Mouse (Mus musculus) frontal cortex, postnatal 10 days (tissue): ENCODE results near the gene Pak2.
"Not testable (repeated sequence)": the region's sequence is repeated elsewhere in the genome, so short reads cannot be mapped to it uniquely, and the experiment has no call there.

Experiments used
- DNase-seq, 2 experiments: peaks; one replicate each; pipeline ENCODE4 v3.0.0; 2022; ENCODE audit warnings: low spot score in 2 of 2, mixed read lengths in 1 of 2

The Pak2 gene

GRCm38 (mm10) chr16:32078991-32079511 lies at the start of gene Pak2:
Gene Pak2 (minus strand): TSS chr16:32079342.
- DNase-seq: peak; percentile 58 to 77

DNA sequence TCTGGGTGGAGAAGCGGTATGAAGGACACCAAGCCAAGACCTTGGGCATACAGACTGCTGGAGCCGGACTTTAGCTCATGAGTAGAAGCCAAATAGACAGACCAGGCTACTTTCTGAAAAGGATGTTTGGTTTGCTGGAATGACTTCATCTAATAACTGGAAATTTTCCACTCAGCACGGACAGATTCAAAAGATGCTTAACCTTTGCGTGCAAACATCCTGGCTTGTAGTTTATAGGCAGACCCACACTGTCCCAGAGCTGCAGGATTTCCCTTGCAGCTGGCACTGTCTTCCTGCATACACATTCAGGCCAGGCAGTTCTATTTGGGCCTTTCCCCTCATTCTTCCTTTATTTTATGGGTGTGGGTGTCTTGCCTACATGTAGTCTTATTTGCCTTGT lies 47.9 kb upstream of the Pak2 start:
- DNase-seq: no peak

DNA sequence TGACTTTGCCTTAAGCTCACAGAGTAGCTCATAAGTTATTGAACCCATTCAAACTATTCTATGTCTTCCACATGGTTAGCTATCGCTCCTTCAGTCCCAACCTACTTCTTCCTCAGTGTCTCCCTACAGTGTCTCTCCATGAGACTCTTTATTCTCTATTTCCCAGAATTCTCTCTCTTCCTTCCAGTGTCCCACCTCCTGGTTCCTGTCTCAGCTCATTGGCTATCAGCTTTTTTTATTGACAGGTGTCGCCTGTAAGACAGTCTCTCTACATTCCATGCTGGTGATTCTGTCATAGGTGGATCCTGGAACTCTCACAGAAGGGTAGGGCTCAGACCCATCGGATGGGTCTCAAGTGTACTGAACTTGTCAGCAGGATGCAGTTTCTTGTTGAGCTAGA lies 46.2 kb upstream of the Pak2 start:
- DNase-seq: no peak

GRCm38 (mm10) chr16:32124444-32125335 lies 45.5 kb upstream of the Pak2 start:
- no peak for DNase-seq

DNA sequence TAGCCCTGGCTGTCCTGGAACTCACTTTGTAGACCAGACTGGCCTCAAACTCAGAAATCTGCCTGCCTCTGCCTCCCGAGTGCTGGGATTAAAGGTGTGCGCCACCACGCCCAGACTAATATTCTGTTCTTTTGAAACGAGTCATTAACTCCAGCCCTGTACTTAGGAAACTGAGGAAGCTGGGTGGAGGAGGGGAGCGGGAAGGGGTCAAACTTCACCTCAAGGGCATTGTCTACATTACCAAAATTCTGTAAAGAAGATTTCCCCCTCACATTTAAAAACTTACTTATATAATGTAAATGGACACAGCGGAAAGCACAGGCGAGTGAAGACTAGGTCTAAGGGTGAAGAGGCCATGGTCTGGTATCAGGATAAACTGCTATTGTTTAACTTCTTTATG lies 44.9 kb upstream of the Pak2 start:
- DNase-seq: no peak

DNA sequence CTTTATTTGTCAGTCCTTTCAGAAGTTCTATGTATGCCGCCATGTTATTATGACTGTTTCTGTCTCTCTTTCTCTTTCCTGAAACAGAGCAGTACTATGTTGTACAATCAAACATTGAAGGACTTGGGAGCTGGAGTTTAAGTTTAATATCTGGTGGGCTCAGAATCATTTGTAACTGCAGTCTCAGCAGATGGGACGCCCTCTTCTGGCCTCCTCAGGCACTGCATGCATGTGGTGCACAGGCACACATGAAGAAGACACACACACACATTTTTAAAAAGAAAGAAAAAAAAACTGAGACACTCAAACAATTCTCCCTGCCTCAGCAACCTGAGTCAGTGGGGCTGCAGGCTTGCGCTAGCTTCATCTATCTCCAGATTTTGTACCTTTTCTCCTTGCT lies 41.3 kb upstream of the Pak2 start:
- no peak for DNase-seq

DNA sequence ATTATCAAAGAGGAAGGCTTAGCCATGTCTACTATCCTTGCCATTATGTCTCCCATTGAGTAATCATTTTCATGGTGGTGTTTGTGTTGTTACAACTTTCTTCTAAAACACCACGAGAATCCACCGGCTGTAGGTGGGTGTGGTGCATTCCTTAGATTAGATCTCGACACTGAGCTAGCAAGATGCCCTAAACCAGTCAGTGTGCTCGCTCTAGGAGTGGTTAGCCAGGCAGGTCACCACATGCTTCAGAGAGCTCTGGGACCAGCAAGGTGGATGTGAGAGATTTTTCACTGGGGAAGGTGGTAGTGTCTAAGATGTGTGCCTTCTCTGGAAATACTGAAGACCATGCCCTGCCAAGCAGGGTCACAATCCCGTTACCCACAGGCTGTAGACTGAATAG lies 37.0 kb upstream of the Pak2 start:
- DNase-seq: no peak

DNA sequence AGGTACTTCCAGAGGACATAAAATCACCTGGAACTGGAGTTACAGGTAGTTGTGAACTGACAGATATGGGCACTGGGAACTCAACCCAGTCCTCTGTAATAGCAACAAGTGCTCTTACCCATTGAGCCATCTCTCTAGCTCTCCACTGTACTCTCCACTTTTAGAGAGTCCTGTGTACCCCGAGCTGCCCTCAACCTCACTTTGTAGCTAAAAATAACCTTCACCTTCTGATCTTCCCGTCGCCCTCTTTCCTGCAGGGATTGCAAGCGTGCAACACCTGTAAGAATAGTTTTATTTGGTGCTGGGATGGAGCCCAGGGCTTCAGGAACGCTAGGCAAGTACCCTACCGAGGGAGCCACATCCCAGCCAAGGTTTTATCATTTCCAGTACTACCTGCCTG lies 36.6 kb upstream of the Pak2 start:
- no peak for DNase-seq

- peak; percentile 49 to 78 for DNase-seq
Observed at GRCm38 (mm10) chr16:32114968-32115695, 36.0 kb upstream of the Pak2 start.

- no peak for DNase-seq
Observed at GRCm38 (mm10) chr16:32114406-32114805, 35.3 kb upstream of the Pak2 start.

GRCm38 (mm10) chr16:32113541-32114218 lies 34.5 kb upstream of the Pak2 start:
- peak; percentile 50 to 56 for DNase-seq

GRCm38 (mm10) chr16:32110951-32111699 lies 32.0 kb upstream of the Pak2 start:
- DNase-seq: no peak

DNA sequence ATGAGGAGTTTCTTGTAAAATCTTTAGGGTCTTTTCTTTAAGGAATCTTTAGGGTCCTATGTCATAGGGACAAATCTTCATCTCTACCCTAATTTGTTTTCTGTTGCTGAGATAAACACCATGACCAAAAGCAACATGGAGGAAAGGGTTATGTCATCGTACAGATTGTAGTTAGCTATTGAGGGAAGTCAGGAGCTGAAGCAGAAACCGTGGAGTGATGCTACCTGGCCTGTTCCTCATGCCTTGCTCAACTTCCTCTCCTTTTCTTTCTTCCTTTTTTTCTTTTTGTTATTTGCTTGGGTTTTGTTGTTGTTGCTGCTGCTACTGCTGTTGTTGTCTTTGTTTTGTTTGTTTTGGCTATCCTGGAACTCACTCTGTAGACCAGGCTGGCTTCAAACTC lies 29.4 kb upstream of the Pak2 start:
- no peak for DNase-seq

- no peak for DNase-seq
Observed at GRCm38 (mm10) chr16:32108170-32108569, 29.0 kb upstream of the Pak2 start.

- no peak for DNase-seq
Observed at GRCm38 (mm10) chr16:32107342-32108045, 28.4 kb upstream of the Pak2 start.

DNA sequence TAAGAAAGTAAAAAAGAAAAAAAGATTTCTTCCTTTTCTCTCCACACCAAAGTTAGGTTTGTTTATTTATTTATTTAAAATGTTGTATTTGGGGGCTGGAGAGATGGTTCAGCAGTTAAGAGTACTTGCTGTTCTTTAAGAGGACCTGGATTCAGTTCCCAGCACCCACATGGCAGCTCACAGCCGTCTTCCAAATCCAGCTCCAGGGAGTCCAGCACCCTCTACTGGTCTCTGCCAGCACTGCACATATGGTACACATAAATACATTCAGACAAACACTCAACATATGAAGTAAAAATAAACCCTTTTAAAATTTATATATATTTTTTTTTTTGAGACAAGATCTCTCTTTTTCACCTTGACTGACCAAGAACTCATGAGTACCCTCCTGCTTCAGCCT lies 26.6 kb upstream of the Pak2 start:
- no peak for DNase-seq

DNA sequence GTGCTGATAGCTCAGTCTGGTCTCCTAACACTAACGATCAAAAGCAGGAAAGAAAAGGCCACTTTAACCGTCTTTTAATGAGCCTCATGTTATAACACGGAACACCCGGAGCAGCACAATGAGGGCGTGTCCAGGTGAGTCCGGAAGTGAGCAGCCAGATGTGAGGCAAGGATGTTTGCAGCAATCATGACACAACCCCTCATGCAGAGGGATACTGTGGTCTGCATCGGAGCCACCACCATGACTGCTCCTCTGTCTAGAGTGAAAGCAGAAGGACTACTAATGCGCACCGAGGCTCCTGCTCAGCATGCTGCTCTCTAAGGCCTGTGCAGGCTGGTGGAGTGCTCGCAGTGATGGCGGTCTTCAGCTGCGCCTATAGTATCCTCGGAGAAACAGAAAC lies 23.2 kb upstream of the Pak2 start:
- no peak for DNase-seq

DNA sequence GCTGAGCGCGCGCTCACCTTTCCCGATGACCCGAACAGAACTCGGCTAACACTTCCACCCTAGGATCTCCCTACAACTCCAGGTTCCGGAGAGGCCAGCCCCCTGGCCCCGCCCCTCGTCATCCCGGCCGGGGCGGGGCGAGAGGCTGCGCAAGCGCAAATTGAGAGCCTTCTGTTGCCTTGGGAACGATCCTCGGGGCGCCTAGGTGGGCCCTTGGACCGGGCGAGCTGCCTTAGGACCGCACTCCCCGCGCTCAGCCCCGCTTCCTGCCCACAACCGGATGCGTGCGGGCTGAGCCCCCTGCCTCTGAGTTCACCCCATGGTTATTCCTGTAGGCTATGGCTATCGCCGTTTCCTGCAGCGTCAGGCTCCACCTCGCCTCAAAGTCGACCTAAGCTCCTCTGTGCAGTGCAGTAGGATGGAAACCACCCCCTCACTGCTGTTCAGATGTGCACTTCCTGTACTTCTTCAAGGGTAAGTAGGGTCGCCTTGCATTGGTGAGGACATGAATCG lies 20.6 kb upstream of the Pak2 start, which contains the start of the genes Pigx and Cep19:
Gene Pigx (minus strand): TSS at position 103 of the 513 bp plus-strand sequence.
Gene Cep19 (plus strand): TSS at position 163 of the 513 bp plus-strand sequence.
- DNase-seq: peak; percentile 84 to 88

DNA sequence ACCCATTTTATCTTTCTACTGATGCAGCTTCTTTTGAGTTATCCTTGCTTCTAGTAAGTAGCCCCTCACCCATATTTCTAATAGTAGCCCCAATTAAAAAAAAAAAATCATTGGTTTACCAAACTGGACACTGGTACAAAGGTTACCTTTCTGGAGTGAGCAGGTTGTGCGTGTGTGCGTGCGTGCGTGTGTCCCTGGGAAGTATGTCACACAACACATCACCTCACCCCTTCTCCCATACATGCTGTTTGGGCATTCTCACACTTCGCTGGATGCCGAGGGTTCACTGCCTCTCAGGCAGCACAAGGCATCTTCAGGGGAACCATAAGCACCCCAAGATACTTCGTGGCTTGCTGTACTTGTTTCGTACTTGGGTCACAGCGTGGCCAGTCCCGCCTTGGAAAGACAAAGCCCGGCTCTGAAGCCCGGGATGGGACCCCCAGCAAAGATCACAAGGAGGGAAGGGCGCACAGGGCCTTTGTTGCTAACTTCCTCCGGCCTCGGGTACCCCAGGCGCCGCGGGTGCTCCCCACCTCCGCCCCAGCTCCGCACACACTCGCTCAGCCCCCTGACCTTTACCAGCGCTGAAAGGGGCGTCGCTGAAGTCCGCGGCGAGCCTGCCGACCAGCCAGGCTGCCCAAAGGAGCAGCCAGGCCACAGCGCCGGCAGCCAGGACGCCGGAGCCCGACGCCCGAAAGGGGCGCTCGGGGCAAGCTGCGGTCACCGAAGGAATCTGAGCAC lies 19.9 kb upstream of the Pak2 start:
- no peak for DNase-seq

- not testable (repeated sequence) for DNase-seq
Observed at GRCm38 (mm10) chr16:32097757-32098156, 18.6 kb upstream of the Pak2 start.
